Mouse (Mus musculus): ENCODE results near the gene Glra3. TPM values are rescaled to one million over a fixed set of nuclear protein-coding genes. Genes with fewer than 3 reads are reported as not detected.

The Glra3 gene
- not detected in 2 replicates for polyA plus RNA-seq (2015; fragmentation: Nextera tagmentation; extraction: Ambion mirVana)

DNA sequence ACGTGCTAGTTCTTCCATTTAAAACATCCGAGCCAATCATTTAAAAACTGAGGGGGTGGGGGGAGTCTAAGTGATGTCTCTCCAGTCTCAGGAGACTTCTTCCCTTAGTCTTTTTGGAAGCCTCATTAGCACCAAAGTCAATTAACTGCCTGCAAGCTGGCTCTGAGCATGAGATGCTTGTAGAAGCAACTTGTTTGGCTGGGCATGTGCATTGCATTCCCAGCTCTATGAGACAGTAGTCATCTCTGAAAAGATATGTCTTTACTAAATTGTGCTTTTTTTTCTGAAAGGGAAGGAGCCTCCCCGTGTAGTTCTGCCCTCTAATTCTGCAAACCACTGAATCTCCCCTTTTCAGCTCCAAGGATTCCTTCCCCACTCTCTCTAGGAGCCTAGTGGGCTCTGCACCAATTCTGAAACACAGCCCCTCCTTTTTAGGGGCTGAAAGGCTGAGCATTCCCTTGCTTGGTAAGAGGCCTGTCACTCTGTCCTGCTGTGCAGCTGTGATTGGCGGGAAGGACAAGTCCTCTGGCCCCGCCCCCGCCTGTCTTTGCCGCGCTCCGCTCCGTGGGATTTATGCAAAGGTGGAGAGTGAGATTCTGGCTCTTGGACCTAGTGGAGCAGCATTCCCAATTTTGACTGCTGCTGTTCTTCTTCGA, at the start of gene Glra3:
Gene Glra3 (plus strand): TSS at position 591 of the 656 bp plus-strand sequence.
- Histone ChIP-seq H3K4me1 (peaks cover 6% of the 10 kb centered on the region), H3K9me3 (no peaks in the 10 kb centered on the region), H3K27ac (replicated peaks) (no peak within 1 kb of the TSS), H3K4me2 (peak within 1 kb of the TSS; percentile 59), H3K9ac (no peak within 1 kb of the TSS), H3K36me3 (no peaks in the 10 kb centered on the region), H3K4me3 (0 out of 2 replicates have a peak within 1 kb of the TSS, but pooled peaks have one; percentile 21), H3K27me3 (replicated peaks) (no peaks in the 10 kb centered on the region)
- ATAC-seq (ENCODE audit: extremely low read depth, insufficient number of reproducible peaks, low FRiP score, low TSS enrichment) = no peak
- WGBS = 15% methylated on average over 11 of the region's 11 CpGs

DNA sequence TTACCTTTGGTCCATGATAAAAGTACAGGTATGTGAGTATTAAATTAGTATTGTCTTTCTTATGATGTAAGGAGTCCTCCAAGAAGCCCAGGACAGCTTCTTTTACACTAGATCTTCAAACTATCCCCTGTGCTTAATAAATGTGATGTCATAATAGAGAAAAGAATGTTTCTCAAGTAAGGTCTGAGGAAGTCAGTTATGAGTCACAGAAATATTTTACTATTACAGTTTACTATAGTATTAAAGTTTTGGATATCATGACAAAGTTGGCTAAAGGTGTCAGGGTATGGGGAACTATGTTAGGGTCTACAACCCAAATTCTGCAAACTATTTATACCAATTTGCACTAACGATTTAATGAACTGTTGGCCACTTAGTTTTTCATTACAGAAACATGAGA, 33.4 kb upstream of the Glra3 start, which contains the start of gene Adam29:
Gene Adam29 (minus strand): TSS at position 101 of the 400 bp plus-strand sequence.
- H3K9me3 ChIP-seq = no peaks in the 10 kb centered on the region
- ATAC-seq (ENCODE audit: extremely low read depth, insufficient number of reproducible peaks, low FRiP score, low TSS enrichment) = no peak
- H3K4me1 ChIP-seq = no peaks in the 10 kb centered on the region
- no peak within 1 kb of the TSS for H3K9ac ChIP-seq
- no peak within 1 kb of the TSS for H3K4me2 ChIP-seq
- H3K36me3 ChIP-seq = no peaks in the 10 kb centered on the region
- 64% methylated on average over 1 of the region's 1 CpGs for WGBS
- no peak within 1 kb of the TSS for H3K27ac ChIP-seq (replicated peaks)
- H3K27me3 ChIP-seq (replicated peaks) = no peaks in the 10 kb centered on the region
- no peak within 1 kb of the TSS for H3K4me3 ChIP-seq

DNA sequence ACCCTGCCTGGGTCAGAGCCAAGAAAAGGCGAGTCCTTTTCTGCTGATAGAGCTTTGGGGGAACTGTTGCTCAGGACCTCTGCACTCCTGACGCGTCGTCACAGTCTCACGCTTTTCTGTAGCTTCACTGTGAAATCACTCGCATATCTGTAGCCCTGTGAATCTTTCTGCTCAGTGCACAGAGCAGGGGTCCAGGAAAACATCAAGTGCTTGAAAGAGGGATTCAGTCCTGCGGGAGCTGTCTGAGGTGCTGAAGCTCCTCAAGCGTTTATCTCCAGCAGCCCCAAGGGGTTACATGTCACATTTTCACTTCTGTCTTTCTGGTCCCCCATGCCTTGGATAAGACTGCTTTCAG, 243 bp downstream of the Glra3 start:
- H3K9me3 ChIP-seq = no peaks in the 10 kb centered on the region
- peaks cover 6% of the 10 kb centered on the region for H3K4me1 ChIP-seq
- ATAC-seq (ENCODE audit: extremely low read depth, insufficient number of reproducible peaks, low FRiP score, low TSS enrichment) = no peak
- no peak overlapping the region for H3K27ac ChIP-seq (replicated peaks)
- no peaks in the 10 kb centered on the region for H3K36me3 ChIP-seq
- no peak overlapping the region for H3K9ac ChIP-seq
- H3K4me2 ChIP-seq = peak overlapping the region; percentile 59
- 3% methylated on average over 8 of the region's 8 CpGs for WGBS
- H3K27me3 ChIP-seq (replicated peaks) = no peaks in the 10 kb centered on the region
- 0 out of 2 replicates have a peak overlapping the region, but pooled peaks have one; percentile 21 for H3K4me3 ChIP-seq

DNA sequence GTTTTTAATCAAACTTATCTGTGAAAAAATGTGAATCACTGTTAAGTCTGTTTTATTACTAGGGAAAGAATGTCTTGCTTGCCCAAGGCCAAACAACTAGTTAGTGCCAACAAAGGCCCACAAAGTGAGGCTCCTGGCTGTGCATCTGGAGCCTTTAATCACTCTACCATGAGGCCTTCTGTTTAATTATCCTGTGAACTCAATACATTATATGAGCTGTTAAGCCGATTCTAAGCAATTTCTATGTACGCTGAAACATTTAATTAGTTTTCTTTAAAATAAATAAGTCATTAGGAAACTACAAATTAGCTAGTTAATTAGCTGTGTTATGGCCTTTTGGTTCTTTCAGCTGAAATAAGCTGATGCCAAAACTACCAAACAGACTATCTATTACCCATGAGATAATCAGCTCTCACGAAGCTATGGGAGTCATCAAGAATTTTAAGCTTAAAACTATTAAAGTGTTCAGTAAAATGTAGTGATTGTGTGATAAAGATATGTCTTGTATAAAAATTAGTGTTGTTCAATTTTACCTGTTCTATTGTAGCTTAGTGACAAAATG, 24.6 kb downstream of the Glra3 start:
- Histone ChIP-seq H3K9ac (no peak overlapping the region), H3K27me3 (replicated peaks) (no peaks in the 10 kb centered on the region), H3K27ac (replicated peaks) (no peak overlapping the region), H3K4me3 (no peak overlapping the region), H3K4me1 (no peaks in the 10 kb centered on the region), H3K36me3 (no peaks in the 10 kb centered on the region), H3K4me2 (no peak overlapping the region), H3K9me3 (no peaks in the 10 kb centered on the region)
- ATAC-seq (ENCODE audit: extremely low read depth, insufficient number of reproducible peaks, low FRiP score, low TSS enrichment) = no peak
- WGBS = 74% methylated on average over 3 of the region's 3 CpGs

DNA sequence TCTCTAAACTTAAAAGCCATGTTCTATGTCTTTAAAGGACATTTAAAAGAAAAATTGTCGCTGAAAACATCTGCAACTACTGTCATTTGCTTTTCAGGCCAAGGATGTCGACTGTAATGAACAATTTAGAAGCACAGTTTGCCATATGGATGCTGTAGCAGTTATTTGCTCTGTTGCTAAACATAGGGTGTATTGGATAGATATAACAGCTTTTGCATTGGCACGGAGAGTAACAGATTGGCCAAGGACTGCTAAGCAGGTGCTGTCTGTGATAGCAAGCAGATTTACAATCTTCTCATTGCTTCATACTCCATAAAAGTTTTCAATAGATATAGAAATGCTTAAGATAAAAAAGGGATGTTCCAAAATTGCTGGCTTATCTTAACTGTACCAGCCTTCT, 57.6 kb downstream of the Glra3 start:
- no peaks in the 10 kb centered on the region for H3K9me3 ChIP-seq
- no peak overlapping the region for H3K4me2 ChIP-seq
- H3K4me3 ChIP-seq = no peak overlapping the region
- ATAC-seq (ENCODE audit: extremely low read depth, insufficient number of reproducible peaks, low FRiP score, low TSS enrichment) = no peak
- WGBS = 56% methylated on average over 3 of the region's 3 CpGs
- no peak overlapping the region for H3K9ac ChIP-seq
- no peaks in the 10 kb centered on the region for H3K27me3 ChIP-seq (replicated peaks)
- H3K4me1 ChIP-seq = no peaks in the 10 kb centered on the region
- H3K27ac ChIP-seq (replicated peaks) = no peak overlapping the region
- no peaks in the 10 kb centered on the region for H3K36me3 ChIP-seq

DNA sequence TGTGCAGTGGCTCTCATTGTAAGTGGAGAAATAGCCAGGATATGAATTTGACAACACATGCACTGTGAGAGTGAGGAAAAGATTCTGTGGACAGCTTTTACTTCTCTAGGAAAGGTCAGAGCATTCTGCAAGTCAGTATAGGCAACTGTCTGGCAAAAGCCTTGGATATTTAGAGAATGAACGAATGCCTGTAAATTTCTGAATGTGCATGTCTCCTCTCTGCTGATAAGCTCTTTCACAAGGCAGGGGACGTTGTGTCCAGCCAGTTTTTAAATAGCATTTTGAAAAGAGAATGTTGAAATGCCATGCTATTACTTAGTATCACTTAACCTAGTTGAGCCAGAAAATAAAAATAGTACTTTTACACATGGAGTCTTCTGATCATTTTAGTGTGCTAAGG, 114.1 kb downstream of the Glra3 start:
- ATAC-seq (ENCODE audit: extremely low read depth, insufficient number of reproducible peaks, low FRiP score, low TSS enrichment) = no peak
- no peak overlapping the region for H3K27ac ChIP-seq (replicated peaks)
- H3K9me3 ChIP-seq = no peaks in the 10 kb centered on the region
- H3K9ac ChIP-seq = no peak overlapping the region
- no peak overlapping the region for H3K4me2 ChIP-seq
- no peak overlapping the region for H3K4me3 ChIP-seq
- H3K27me3 ChIP-seq (replicated peaks) = no peaks in the 10 kb centered on the region
- no peaks in the 10 kb centered on the region for H3K4me1 ChIP-seq
- WGBS = 22% methylated on average over 2 of the region's 2 CpGs
- H3K36me3 ChIP-seq = no peaks in the 10 kb centered on the region

DNA sequence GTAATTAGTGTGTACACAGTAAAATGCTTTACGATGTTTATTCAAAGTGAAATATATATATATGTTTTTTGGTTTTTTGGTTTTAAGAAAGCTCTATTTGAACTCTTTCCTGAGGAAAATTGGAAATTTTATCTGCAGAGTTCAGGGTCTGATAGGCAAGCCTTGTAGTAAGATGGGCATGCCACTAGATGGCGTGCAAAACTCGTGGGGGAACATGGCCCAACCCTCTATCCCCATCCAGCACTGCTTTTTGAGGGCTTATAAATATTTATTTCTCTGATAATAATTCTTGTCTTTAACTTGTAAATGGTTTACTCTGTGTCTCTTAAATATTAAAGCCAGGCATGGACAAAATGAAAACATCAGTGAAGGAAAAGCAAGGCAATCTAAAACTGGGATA, 122.8 kb downstream of the Glra3 start:
- Histone ChIP-seq H3K27ac (replicated peaks) (no peak overlapping the region), H3K9ac (no peak overlapping the region), H3K4me2 (no peak overlapping the region), H3K9me3 (no peaks in the 10 kb centered on the region), H3K4me3 (no peak overlapping the region), H3K36me3 (no peaks in the 10 kb centered on the region), H3K4me1 (no peaks in the 10 kb centered on the region), H3K27me3 (replicated peaks) (no peaks in the 10 kb centered on the region)
- WGBS = 17% methylated on average over 3 of the region's 3 CpGs
- ATAC-seq (ENCODE audit: extremely low read depth, insufficient number of reproducible peaks, low FRiP score, low TSS enrichment) = no peak

DNA sequence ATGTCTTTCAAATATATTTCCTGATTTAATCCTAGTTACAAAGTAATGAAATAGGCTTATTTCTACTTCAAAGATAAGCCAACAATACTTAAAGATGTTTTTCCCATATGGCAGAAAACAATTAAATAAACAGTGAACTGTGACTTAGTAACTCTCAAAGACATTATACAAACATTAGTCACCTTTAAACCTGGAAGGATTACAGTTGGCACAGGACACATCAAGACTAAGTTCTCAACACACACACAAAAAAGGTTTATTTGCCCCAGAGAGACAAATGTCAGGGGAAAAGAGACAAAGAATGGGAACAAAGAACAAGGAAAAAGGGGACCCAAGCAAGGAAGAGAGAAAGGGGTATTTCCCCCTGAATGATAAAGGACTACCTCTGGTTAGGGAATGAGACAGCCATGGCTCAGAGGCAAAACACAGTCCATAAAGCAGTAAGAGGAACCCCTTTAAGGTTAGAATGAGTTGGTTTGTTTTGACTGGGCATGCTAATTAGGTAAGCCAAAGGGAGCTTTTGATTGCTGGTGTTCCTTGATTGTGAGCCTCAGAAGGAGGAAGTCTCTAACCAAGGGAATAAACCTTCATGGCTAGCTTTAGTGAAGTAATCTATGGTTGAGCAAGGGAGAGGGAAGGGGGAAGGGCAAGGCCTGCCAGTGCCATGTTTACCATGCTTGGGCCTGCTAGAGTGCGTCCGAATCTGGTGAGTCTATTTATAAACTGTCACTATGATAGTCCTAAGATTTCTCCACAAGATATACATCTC, 130.4 kb downstream of the Glra3 start:
- Histone ChIP-seq H3K27me3 (replicated peaks) (no peaks in the 10 kb centered on the region), H3K4me3 (no peak overlapping the region), H3K36me3 (no peaks in the 10 kb centered on the region), H3K4me1 (no peaks in the 10 kb centered on the region), H3K9ac (no peak overlapping the region), H3K27ac (replicated peaks) (no peak overlapping the region), H3K4me2 (no peak overlapping the region), H3K9me3 (no peaks in the 10 kb centered on the region)
- no peak for ATAC-seq (ENCODE audit: extremely low read depth, insufficient number of reproducible peaks, low FRiP score, low TSS enrichment)
- WGBS = 61% methylated on average over 2 of the region's 2 CpGs

DNA sequence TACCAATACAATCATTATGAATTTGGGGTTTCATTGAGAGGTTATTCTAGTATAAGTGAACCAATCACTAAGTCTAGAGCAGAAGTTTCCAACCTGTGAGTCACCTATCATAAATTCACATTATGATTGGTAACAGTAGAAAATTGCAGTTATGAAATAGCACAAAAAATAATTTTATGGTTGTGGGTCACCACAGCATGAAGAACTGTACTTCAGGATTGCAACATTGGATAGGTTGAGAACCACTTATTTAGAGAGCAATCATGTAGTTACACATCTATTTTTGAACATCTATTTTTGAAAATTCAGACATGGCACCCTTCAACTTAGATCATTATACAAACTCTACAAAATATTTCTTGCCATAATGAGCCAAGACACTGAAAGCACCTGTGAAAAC, 143.4 kb downstream of the Glra3 start:
- no peaks in the 10 kb centered on the region for H3K27me3 ChIP-seq (replicated peaks)
- H3K27ac ChIP-seq (replicated peaks) = no peak overlapping the region
- H3K9me3 ChIP-seq = no peaks in the 10 kb centered on the region
- no peaks in the 10 kb centered on the region for H3K36me3 ChIP-seq
- no peak overlapping the region for H3K4me3 ChIP-seq
- no peaks in the 10 kb centered on the region for H3K4me1 ChIP-seq
- H3K4me2 ChIP-seq = no peak overlapping the region
- ATAC-seq (ENCODE audit: extremely low read depth, insufficient number of reproducible peaks, low FRiP score, low TSS enrichment) = no peak
- no peak overlapping the region for H3K9ac ChIP-seq

DNA sequence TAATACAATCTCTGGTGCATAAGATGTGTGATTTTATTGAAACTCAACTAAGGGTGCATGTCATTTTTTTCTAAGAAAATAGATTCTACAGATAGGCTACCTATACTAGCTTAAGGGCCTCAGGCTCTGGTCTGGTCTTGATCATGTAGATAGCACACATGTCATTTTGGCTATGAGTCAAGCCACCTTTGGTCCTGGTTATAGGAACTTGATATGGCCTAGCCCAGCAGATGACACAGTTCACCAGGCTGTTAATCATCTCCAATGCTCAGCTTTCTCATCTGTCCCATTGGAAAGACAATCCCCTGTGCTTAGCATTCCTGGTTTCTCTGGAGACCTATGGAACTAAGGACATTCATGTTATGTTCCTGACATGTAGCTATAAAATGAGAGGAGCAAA, 154.1 kb downstream of the Glra3 start:
- H3K27me3 ChIP-seq (replicated peaks) = no peaks in the 10 kb centered on the region
- no peaks in the 10 kb centered on the region for H3K4me1 ChIP-seq
- H3K36me3 ChIP-seq = no peaks in the 10 kb centered on the region
- H3K4me2 ChIP-seq = no peak overlapping the region
- no peak overlapping the region for H3K4me3 ChIP-seq
- no peak for ATAC-seq (ENCODE audit: extremely low read depth, insufficient number of reproducible peaks, low FRiP score, low TSS enrichment)
- H3K9me3 ChIP-seq = no peaks in the 10 kb centered on the region
- no peak overlapping the region for H3K27ac ChIP-seq (replicated peaks)
- no peak overlapping the region for H3K9ac ChIP-seq

DNA sequence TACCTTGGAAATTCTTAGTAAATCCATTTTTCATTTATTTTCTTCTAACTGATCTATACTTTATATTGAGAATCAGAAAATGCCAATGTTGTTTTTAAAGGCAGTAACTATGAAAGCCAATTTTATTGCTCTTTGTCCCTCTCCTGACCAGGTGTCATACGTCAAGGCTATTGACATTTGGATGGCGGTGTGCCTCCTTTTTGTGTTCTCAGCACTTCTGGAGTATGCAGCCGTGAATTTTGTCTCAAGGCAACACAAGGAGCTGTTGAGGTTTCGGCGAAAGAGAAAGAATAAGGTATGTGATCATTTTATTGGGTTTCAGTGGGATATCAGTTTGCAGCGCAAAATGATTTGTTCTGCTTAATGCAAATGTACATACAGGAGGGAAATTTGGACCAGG, 170.0 kb downstream of the Glra3 start:
- H3K9me3 ChIP-seq = no peaks in the 10 kb centered on the region
- H3K27ac ChIP-seq (replicated peaks) = no peak overlapping the region
- H3K4me2 ChIP-seq = no peak overlapping the region
- no peaks in the 10 kb centered on the region for H3K4me1 ChIP-seq
- H3K27me3 ChIP-seq (replicated peaks) = no peaks in the 10 kb centered on the region
- H3K36me3 ChIP-seq = no peaks in the 10 kb centered on the region
- no peak overlapping the region for H3K4me3 ChIP-seq
- ATAC-seq (ENCODE audit: extremely low read depth, insufficient number of reproducible peaks, low FRiP score, low TSS enrichment) = no peak
- H3K9ac ChIP-seq = no peak overlapping the region
- WGBS = 80% methylated on average over 6 of the region's 6 CpGs

DNA sequence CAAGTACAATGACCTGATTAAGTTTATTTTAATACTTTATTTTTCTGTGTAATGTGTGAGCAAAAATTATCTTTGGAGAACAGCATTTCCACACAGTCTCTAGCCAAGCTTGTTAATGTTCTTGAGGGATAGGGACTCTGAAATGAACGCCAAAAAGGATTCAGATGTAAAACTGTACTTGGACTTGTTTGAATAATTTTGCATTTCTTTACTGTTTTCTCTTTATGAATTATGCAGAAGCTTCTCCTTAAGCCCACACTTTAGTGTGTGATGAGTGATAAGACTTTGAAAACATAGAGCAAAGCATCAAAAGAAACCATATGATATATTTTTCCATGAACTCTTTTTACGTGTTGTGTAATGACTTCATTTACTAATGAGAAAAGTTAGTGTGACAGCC, 189.1 kb downstream of the Glra3 start:
- H3K4me3 ChIP-seq = no peak overlapping the region
- no peaks in the 10 kb centered on the region for H3K36me3 ChIP-seq
- no peak overlapping the region for H3K27ac ChIP-seq (replicated peaks)
- ATAC-seq (ENCODE audit: extremely low read depth, insufficient number of reproducible peaks, low FRiP score, low TSS enrichment) = no peak
- 66% methylated on average over 2 of the region's 2 CpGs for WGBS
- no peaks in the 10 kb centered on the region for H3K9me3 ChIP-seq
- no peak overlapping the region for H3K9ac ChIP-seq
- no peaks in the 10 kb centered on the region for H3K27me3 ChIP-seq (replicated peaks)
- H3K4me2 ChIP-seq = no peak overlapping the region
- no peaks in the 10 kb centered on the region for H3K4me1 ChIP-seq

Data from heart, embryonic 13.5 days (tissue).